Mouse (Mus musculus) testis, adult 10 weeks (tissue): ENCODE data around the gene Klrb1c. TPM values are rescaled to one million over a fixed set of nuclear protein-coding genes. Genes with fewer than 3 reads are reported as not detected.

Experiments
- polyA plus RNA-seq: library from polyadenylated mRNA; stranded (reverse); fragments of 350-450 nt; fragmentation: Illumina TruSeq; extraction: RNeasy Lipid Tissue Mini Kit (QIAGEN cat#74804); gene quantifications from one replicate; pipeline ENCODE4 v1.2.3, GENCODE M21; 2014; ENCODE audit warnings: low read depth, low replicate concordance

Gene Klrb1c
- polyA plus RNA-seq, result 0.67 TPM

DNA sequence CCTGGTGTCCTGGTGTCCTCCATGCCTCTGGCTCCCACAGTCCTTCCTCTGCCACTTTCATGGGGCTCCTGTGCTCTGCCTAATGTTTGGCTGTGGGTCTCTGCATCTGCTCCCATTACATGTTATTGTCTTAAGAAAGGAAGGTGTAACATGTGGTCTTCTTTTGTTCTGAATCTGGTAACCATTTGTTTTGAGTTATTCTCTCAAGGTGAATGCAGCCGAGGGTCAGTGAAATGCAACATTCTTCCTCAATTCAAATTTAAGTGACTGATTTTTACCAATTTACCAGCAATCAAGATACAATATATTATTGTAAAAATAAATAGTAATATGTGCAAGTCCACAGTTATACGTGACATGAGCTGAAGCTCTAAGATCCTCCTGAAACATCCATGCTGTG lies at the start of gene Klrb1c:
TSS of gene Klrb1c (minus strand) at position 101 of the 400 bp plus-strand sequence.

GRCm38 (mm10) chr6:128826132-128826531 lies 37.1 kb upstream of the Klrb1c start, which contains the start of the genes Gm44511 and Klrb1b:
TSS of gene Gm44511 (minus strand) at chr6:128826315.
TSS of gene Klrb1b (minus strand) at chr6:128826331.

Other genes starting within 250 kb of the Klrb1c start
- 1.6 TPM for gene A2ml1, start 207.6 kb downstream of the Klrb1c start, polyA plus RNA-seq
- gene Klrb1a, start 165.7 kb downstream of the Klrb1c start, polyA plus RNA-seq, result 0.90 TPM
- gene Clec2h, start 126.8 kb downstream of the Klrb1c start, polyA plus RNA-seq, result 0.15 TPM
- gene Klrb1, start 66.2 kb downstream of the Klrb1c start, polyA plus RNA-seq, result 90.0 TPM
- gene Gm44511, start 37.1 kb upstream of the Klrb1c start, polyA plus RNA-seq, result not detected
- gene Klrb1b, start 37.1 kb upstream of the Klrb1c start, polyA plus RNA-seq, result not detected
- gene Clec2i, start 98.4 kb upstream of the Klrb1c start, polyA plus RNA-seq, result 0.38 TPM
- 0.25 TPM for gene BC035044, start 101.9 kb upstream of the Klrb1c start, polyA plus RNA-seq
- not detected for gene Clec2g, start 145.2 kb upstream of the Klrb1c start, polyA plus RNA-seq